Mouse (Mus musculus) C2C12 (cell line): Measurements from ENCODE around the gene Ppfibp1.

Source experiments
- CEBPB ChIP-seq: IDR thresholded peaks from one replicate; pipeline ENCODE4 v1.6.1; 2011; ENCODE audit warnings: low read depth, mild to moderate bottlenecking, control low read depth, moderate library complexity
- CTCF ChIP-seq: IDR thresholded peaks from one replicate; pipeline ENCODE4 v1.5.1; 2011; ENCODE audit not compliant: control insufficient read depth, insufficient read depth, insufficient read length
- FOSL1 ChIP-seq: IDR thresholded peaks from one replicate; pipeline ENCODE4 v1.8.0; 2011; ENCODE audit warnings: mild to moderate bottlenecking, low read length; ENCODE audit not compliant: poor library complexity, insufficient read depth, severe bottlenecking
- MAX ChIP-seq: IDR thresholded peaks from one replicate; pipeline ENCODE4 v1.6.1; 2011; ENCODE audit warnings: mild to moderate bottlenecking, control low read depth
- MYOD1 ChIP-seq: IDR thresholded peaks from one replicate; pipeline ENCODE4 v1.6.1; 2011; ENCODE audit warnings: low read depth; ENCODE audit not compliant: control insufficient read depth, insufficient read length
- MYOG ChIP-seq: IDR thresholded peaks from one replicate; pipeline ENCODE4 v1.6.1; 2011; ENCODE audit not compliant: control insufficient read depth, insufficient read length; ENCODE audit errors: extremely low read depth
- USF1 ChIP-seq: IDR thresholded peaks from one replicate; pipeline ENCODE4 v1.6.1; 2011; ENCODE audit warnings: low read depth, mild to moderate bottlenecking, control low read depth, moderate library complexity

DNA sequence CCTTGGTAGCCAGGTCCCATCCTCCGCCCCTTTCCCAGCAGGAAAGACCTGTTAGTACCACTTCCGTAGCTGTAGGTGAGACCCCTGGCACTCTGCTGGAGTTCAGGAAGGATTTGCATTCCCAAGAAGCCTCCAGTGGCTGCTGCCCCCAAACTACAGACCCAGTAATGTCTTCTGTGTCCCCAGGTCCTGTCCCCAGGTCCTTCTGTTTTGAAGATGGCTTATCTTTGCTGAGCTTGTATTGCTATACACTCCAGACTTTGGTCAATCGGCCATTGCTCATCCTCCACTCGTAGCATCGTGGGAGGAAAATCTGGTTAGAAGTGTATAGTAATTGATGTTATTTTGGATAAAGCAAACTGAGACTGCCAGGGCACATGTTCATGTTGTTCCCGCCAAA, 79.5 kb downstream of the Ppfibp1 start:
- no peak for TF ChIP-seq MYOD1
- no peak for TF ChIP-seq CTCF
- no peak for TF ChIP-seq CEBPB
- no peak for TF ChIP-seq FOSL1
- no peak for TF ChIP-seq USF1
- TF ChIP-seq MAX, result no peak
- no peak for TF ChIP-seq MYOG
